In genomic region chr5:104446156-104446555, GRCm38 (mm10) we compare ENCODE assay signal across 9 mouse cellular contexts. TPM values are rescaled to one million over a fixed set of nuclear protein-coding genes. Genes with fewer than 3 reads are reported as not detected.
DNase-seq lines count a peak whose midpoint lies in the region; ATAC-seq and TF ChIP-seq lines count a peak whose summit lies in the region.
"Had no signal": no experiment of that assay in that cellular context is flagged by ENCODE, and none has a peak within 500 bp of the region (broad histone marks: within the 10 kb centered on the region; RNA-seq: fewer than 3 reads in every experiment).

No protein-coding gene starts in this region.

- H3K27me3 ChIP-seq in kidney, postnatal 0 days (ENCODE audit: insufficient read depth, low read length) = no peaks in the 10 kb centered on the region
- no peaks in the 10 kb centered on the region for H3K27me3 ChIP-seq in liver, postnatal 0 days (ENCODE audit: insufficient read depth, low read length)
- H3K27me3 ChIP-seq in neural tube, embryonic 15.5 days (replicated peaks) = no peaks in the 10 kb centered on the region
- H3K27me3 ChIP-seq: embryonic facial prominence, embryonic 12.5 days had no signal

- TF ChIP-seq CTCF in cortical plate, adult 2 months (IDR thresholded peaks at IDR 0.05; ENCODE audit: extremely low read depth, insufficient read depth, low read length) = peak; percentile 93
- peak; percentile 85 for TF ChIP-seq CTCF in kidney, postnatal 0 days (IDR thresholded peaks at IDR 0.05; ENCODE audit: low read depth)
- peak; percentile 75 for TF ChIP-seq CTCF in liver, postnatal 0 days (IDR thresholded peaks at IDR 0.05; ENCODE audit: low read depth)

- no peaks in the 10 kb centered on the region for H3K4me1 ChIP-seq in cortical plate, adult 2 months (ENCODE audit: control insufficient read depth, insufficient read depth, low read length)
- H3K4me1 ChIP-seq in kidney, postnatal 0 days (replicated peaks; ENCODE audit: insufficient read depth, low read length) = no peaks in the 10 kb centered on the region
- H3K4me1 ChIP-seq in liver, postnatal 0 days (ENCODE audit: insufficient read depth) = no peaks in the 10 kb centered on the region
- peaks cover 10% of the 10 kb centered on the region for H3K4me1 ChIP-seq in neural tube, embryonic 15.5 days
- H3K4me1 ChIP-seq: embryonic facial prominence, embryonic 12.5 days had no signal

- DNase-seq in 3T3-L1 (ENCODE audit: low read depth, low spot score) (peak; percentile 94), R1 (ENCODE audit: low read depth, low spot score) (peak; percentile 54)
- DNase-seq in heart, adult 8-10 months (ENCODE audit: low spot score) = peak; percentile 44
- DNase-seq in kidney, postnatal 0 days (ENCODE audit: low spot score) = peak; percentile 83
- DNase-seq in liver, postnatal 0 days = peak; percentile 29
- DNase-seq in urinary bladder, adult 2 months (ENCODE audit: low spot score) = no peak

- ATAC-seq in kidney, postnatal 0 days (replicated peaks; ENCODE audit: low FRiP score, low read depth) = peak; percentile 59; the same call in 1 of the 2 replicates
- no peak for ATAC-seq in liver, postnatal 0 days
- peak; percentile 88 for ATAC-seq in neural tube, embryonic 15.5 days (ENCODE audit: low FRiP score)

- no peak for TF ChIP-seq POLR2A in cortical plate, adult 2 months (IDR thresholded peaks at IDR 0.05; ENCODE audit: extremely low read depth, insufficient read depth, low read length)

- H3K4me3 ChIP-seq in cortical plate, adult 2 months (ENCODE audit: insufficient read depth, low read length) = no peak overlapping the region
- H3K4me3 ChIP-seq in kidney, postnatal 0 days (replicated peaks; ENCODE audit: low read depth, low read length) = no peak overlapping the region
- no peak overlapping the region for H3K4me3 ChIP-seq in liver, postnatal 0 days (ENCODE audit: low read depth, low read length)
- H3K4me3 ChIP-seq in neural tube, embryonic 15.5 days (replicated peaks) = no peak overlapping the region
- H3K4me3 ChIP-seq: embryonic facial prominence, embryonic 12.5 days had no signal

- no peak overlapping the region for H3K27ac ChIP-seq in cortical plate, adult 2 months (ENCODE audit: insufficient read depth, low read length)
- no peak overlapping the region for H3K27ac ChIP-seq in kidney, postnatal 0 days
- H3K27ac ChIP-seq in liver, postnatal 0 days (ENCODE audit: low read depth) = no peak overlapping the region
- H3K27ac ChIP-seq in neural tube, embryonic 15.5 days (replicated peaks) = no peak overlapping the region
- H3K27ac ChIP-seq: embryonic facial prominence, embryonic 12.5 days had no signal

- H3K4me2 ChIP-seq in kidney, postnatal 0 days (ENCODE audit: low read length) = no peak overlapping the region
- no peak overlapping the region for H3K4me2 ChIP-seq in liver, postnatal 0 days (ENCODE audit: low read depth, low read length)
- no peak overlapping the region for H3K4me2 ChIP-seq in neural tube, embryonic 15.5 days
- H3K4me2 ChIP-seq: embryonic facial prominence, embryonic 12.5 days had no signal

- no peak overlapping the region for H3K9ac ChIP-seq in kidney, postnatal 0 days (ENCODE audit: low read depth, low read length)
- H3K9ac ChIP-seq in liver, postnatal 0 days (replicated peaks) = no peak overlapping the region
- no peak overlapping the region for H3K9ac ChIP-seq in neural tube, embryonic 15.5 days (replicated peaks)
- H3K9ac ChIP-seq: embryonic facial prominence, embryonic 12.5 days had no signal

- no peaks in the 10 kb centered on the region for H3K36me3 ChIP-seq in kidney, postnatal 0 days (ENCODE audit: insufficient read depth, low read length)
- H3K36me3 ChIP-seq in liver, postnatal 0 days (replicated peaks; ENCODE audit: insufficient read depth, low read length) = no peaks in the 10 kb centered on the region
- H3K36me3 ChIP-seq in neural tube, embryonic 15.5 days = no peaks in the 10 kb centered on the region
- H3K36me3 ChIP-seq: embryonic facial prominence, embryonic 12.5 days had no signal

- no peak for TF ChIP-seq EP300 in liver, postnatal 0 days (IDR thresholded peaks at IDR 0.05; ENCODE audit: low read depth)

- 2% methylated on average over 3 of the region's 3 CpGs for WGBS in kidney, postnatal 0 days
- WGBS in liver, postnatal 0 days (ENCODE audit: insufficient replicate concordance) = 12% methylated on average over 3 of the region's 3 CpGs
- WGBS in neural tube, embryonic 15.5 days = 5% methylated on average over 3 of the region's 3 CpGs

- no peaks in the 10 kb centered on the region for H3K9me3 ChIP-seq in kidney, postnatal 0 days (replicated peaks; ENCODE audit: low read length)
- no peaks in the 10 kb centered on the region for H3K9me3 ChIP-seq in liver, postnatal 0 days (ENCODE audit: low read length)
- H3K9me3 ChIP-seq in neural tube, embryonic 15.5 days (replicated peaks) = no peaks in the 10 kb centered on the region
- H3K9me3 ChIP-seq: embryonic facial prominence, embryonic 12.5 days had no signal

RNA-seq across cellular contexts. Expression of gene Spp1, which starts 11.2 kb away (rescaled TPM):
- 17.0 and 18.6 TPM in 2 replicates for polyA plus RNA-seq in cortical plate, adult 2 months (2012; rRNA removed)
- under 1 TPM in 3 of 4 experiments, not detected in 1; 0.30 to 0.80 (median 0.37) TPM for total RNA-seq in heart, adult 8-10 months (2022)
- polyA plus RNA-seq in kidney, postnatal 0 days (2015; fragmentation: Nextera tagmentation; extraction: Ambion mirVana) = 1,587 and 1,767 TPM in 2 replicates
- polyA plus RNA-seq in liver, postnatal 0 days (2015; fragmentation: Nextera tagmentation; extraction: Ambion mirVana) = 73.9 and 103 TPM in 2 replicates
- 20.5 and 23.8 TPM in 2 replicates for polyA plus RNA-seq in neural tube, embryonic 15.5 days (2015; fragmentation: Nextera tagmentation; extraction: Ambion mirVana)
- 0.99 and 1.6 TPM in 2 replicates for polyA plus RNA-seq in urinary bladder, adult 2 months (2012; rRNA removed)

RNA-seq across cellular contexts. Expression of gene Pkd2, which starts 13.1 kb away (rescaled TPM):
- 28.4 and 30.2 TPM in 2 replicates for polyA plus RNA-seq in cortical plate, adult 2 months (2012; rRNA removed)
- 10 to 100 TPM; 17.0 to 18.9 (median 18.2) TPM for total RNA-seq in heart, adult 8-10 months (2022)
- 16.9 and 17.4 TPM in 2 replicates for polyA plus RNA-seq in kidney, postnatal 0 days (2015; fragmentation: Nextera tagmentation; extraction: Ambion mirVana)
- polyA plus RNA-seq in liver, postnatal 0 days (2015; fragmentation: Nextera tagmentation; extraction: Ambion mirVana) = 0.95 and 0.97 TPM in 2 replicates
- 8.7 and 8.8 TPM in 2 replicates for polyA plus RNA-seq in neural tube, embryonic 15.5 days (2015; fragmentation: Nextera tagmentation; extraction: Ambion mirVana)
- 62.5 and 67.7 TPM in 2 replicates for polyA plus RNA-seq in urinary bladder, adult 2 months (2012; rRNA removed)

Comparison
In these comparisons a context has a peak if more than half of its experiments do, and no peak if none do; other contexts are left out.
1. RNA of gene Spp1, which starts 11.2 kb away (polyA plus RNA-seq): 1,587 to 1,767 TPM in kidney, postnatal 0 days; 73.9 to 103 TPM in liver, postnatal 0 days, 20.5 to 23.8 TPM in neural tube, embryonic 15.5 days, 17.0 to 18.6 TPM in cortical plate, adult 2 months and 0.99 to 1.6 TPM in urinary bladder, adult 2 months; every median in the first group is over 10 times any median in the second.
2. Peak in every context shown above with its lines, with median percentiles within 50 percentile points of each other: CTCF ChIP-seq.